Mouse (Mus musculus): Measurements from ENCODE around the gene Gps1.
"Not testable (repeated sequence)": the region's sequence is repeated elsewhere in the genome, so short reads cannot be mapped to it uniquely, and the experiment has no call there.

Gps1 gene

DNA sequence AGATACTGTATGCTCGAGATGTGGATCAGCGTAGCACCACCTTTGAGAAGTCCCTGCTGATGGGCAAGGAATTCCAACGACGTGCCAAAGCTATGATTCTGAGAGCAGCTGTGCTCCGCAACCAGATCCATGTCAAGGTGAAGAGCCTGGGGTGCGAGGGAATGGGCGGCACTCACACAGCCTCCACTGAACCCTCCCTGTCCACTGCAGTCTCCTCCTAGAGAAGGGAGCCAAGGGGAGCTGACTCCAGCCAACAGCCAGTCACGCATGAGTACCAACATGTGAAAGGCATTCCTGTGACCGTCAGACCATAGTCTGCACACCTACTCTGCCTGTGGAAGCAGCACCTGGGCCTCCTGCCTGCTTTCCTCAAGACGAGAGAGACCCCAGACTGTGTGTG is 4.4 kb downstream of the Gps1 start:
- not testable (repeated sequence) for DNase-seq

GRCm38 (mm10) chr11:120789355-120789754 is 5.3 kb downstream of the Gps1 start:
- no peak for DNase-seq

GRCm38 (mm10) chr11:120789810-120790209 is 5.7 kb downstream of the Gps1 start:
- DNase-seq: no peak

DNA sequence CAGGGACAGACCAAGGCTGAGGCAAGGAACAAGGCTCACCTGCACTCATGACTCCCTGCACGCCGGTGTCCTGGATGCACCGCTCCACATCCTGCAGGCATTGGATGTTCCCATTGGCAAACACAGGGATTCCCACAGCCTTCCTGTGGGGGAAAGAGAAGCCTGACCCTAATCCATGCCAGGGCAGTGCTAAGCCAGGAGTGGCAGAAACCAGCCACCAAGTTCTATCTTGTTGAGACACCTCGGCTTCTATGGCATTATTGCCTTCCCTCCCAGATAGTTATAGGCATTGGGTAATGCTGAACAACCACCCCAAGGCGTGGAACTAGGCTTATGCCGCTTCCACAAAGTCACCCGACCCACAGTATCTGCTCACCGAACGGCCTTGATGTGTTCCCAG is 8.6 kb downstream of the Gps1 start:
- DNase-seq: no peak

- DNase-seq: peak; percentile 96 to 99
These were observed 11.9 kb downstream of the Gps1 start, which contains the start of gene Dus1l for GRCm38 (mm10) chr11:120795756-120796613. TSS of gene Dus1l (minus strand) at chr11:120796403.

DNA sequence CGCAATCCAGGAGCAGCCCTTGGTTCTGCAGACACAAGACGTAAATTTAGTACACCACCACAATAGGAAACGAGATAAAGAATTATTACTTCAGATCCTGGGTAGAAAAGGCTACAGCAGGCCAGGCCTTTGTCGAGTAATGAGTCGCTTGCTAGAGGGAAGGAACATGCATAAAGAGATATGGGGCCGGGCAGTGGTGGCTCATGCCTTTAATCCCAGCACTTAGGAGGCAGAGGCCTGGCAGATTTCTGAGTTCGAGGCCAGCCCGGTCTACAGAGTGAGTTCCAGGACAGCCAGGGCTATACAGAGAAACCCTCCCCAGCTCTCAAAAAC is 12.5 kb downstream of the Gps1 start:
- DNase-seq: no peak

GRCm38 (mm10) chr11:120798244-120798643 is 14.2 kb downstream of the Gps1 start:
- DNase-seq: no peak

- no peak for DNase-seq
These were observed 15.3 kb downstream of the Gps1 start for GRCm38 (mm10) chr11:120799316-120799890.

DNA sequence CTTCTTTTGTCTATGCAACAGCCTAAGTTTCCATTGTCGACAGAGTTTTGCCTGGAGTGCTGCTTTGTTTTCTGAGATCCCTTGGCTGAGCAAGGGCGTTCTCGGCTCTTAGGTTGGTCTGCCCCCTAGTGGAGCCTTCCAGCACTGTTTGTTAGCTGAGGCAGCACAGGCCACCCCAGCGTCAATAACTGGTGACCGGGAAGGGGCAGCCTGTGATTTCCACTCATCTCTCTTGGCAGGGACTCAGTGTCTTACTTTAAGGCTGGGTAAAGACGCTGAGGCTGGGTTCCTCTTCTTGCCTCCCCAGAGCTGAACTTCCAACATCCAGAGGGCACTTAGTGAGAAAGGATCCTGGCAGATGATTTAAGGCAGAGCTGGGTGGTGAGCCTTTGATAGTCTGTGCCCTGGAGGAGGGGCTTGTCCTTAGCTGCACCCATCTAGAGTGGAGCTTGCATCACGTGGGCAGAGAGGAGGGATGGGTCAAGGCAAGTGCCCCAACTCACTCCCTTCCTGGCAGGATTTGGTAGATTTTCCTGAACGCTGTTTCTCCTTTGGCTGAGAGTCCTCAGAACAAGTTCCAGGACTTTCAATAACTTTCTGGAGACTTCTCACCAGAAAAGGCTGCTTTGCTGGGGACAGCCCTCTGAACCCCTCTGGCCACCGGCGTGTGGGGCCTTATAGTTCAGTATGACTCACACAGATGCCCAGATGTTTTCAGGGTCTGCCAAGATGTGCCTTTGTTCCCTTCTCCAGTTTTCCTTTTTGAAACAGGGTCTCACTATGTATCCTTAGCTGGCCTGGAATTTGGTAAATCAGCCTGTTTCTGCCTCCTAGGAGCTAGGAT is 16.2 kb downstream of the Gps1 start:
- peak; percentile 89 for DNase-seq

GRCm38 (mm10) chr11:120804274-120804673 is 20.2 kb downstream of the Gps1 start:
- no peak for DNase-seq

DNA sequence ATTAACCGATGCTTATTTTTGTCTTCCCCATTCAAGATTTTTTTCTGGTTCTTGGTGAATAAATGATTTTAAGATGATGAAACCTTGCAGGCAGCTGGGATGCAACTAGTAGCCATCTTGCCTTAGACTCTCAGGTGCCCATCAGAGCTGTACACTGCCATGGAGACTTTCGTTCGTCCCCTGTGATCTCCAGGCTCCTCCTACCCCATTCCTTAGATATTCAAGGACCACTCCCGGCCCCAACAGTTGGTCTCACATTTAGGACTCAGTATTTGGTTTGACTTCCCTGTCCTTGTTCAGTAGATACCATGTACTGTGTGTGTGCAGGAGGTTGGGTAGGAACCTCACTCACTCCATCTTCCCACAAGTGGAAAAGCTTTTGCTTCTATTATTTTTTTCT is 20.7 kb downstream of the Gps1 start:
- DNase-seq: no peak

DNA sequence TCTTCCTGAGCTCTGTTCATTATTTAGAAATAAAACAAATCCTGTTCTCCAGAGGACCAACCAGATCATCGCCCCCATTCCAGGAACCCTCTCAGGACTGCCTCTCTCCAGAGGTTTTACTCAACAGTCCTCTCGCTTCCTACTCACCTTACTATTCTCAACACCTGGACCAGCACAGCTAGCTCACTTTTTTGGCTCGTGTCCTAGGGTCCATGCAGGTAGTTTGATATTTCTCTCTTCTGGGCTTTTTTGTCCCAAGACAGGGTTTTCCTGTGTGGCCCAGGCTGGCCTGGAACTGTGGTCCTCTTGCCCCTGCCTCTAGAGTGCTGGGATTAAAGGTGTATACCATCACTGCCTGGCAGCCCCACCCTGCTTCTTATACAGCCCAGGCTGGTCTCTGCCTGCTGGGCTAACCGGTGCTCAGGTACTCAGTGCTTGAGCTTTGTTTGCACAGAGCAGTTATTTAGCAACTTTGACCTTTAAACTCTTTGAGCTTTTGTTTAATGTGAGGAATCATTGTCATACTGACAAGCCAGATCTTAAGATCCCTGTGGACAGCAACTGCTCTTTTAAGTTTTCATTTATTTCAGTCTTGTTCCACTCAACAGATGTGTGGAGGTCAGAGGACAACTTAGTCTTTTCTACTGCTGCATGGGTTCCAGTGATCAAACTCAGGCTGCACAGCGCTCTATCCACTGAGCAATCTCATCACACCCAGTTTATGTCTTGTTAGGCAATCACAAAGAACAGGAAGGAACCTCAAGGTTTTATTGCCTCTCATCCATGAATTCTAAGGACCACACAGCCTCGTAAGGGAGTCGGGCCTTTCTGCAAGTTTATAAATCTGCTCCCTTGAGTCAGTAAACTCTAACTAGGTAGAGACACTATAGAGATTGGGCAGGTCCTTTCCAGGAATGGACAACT is 21.6 kb downstream of the Gps1 start:
- DNase-seq: no peak

- no peak for DNase-seq
These were observed 23.9 kb downstream of the Gps1 start for GRCm38 (mm10) chr11:120808010-120808409.

GRCm38 (mm10) chr11:120812068-120812467 is 28.0 kb downstream of the Gps1 start:
- DNase-seq: no peak

- peak in 1 of 2 experiments; percentile 6 for DNase-seq
These were observed 33.3 kb downstream of the Gps1 start for GRCm38 (mm10) chr11:120817358-120817757.

GRCm38 (mm10) chr11:120818251-120818650 is 34.2 kb downstream of the Gps1 start:
- DNase-seq: peak in 1 of 2 experiments; percentile 7

GRCm38 (mm10) chr11:120819556-120819955 is 35.5 kb downstream of the Gps1 start:
- DNase-seq: peak; percentile 55 to 65

- peak in 1 of 2 experiments; percentile 17 for DNase-seq
These were observed 36.5 kb downstream of the Gps1 start for GRCm38 (mm10) chr11:120820546-120820945.

GRCm38 (mm10) chr11:120821076-120821922 is 37.2 kb downstream of the Gps1 start:
- DNase-seq: peak in 1 of 2 experiments; percentile 21

DNA sequence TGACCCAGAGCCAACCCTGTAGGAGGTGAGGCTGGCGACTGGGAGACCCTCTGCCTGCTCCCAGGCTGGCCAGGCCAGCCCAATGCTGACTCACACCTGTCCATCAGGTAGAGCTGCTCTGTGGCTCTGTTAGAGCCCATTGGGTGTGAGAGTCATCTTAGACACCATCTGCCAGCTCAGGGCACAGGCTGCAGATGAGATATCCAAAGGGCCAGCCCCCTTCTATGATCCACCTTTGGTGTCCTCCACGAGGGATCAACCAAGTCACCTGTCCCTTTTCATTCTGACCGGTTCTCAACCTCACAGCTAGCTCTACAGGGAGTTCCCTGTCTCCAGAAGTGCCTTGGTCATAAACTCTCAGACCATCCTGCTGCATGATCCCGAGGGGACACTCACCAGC is 38.2 kb downstream of the Gps1 start:
- peak in 1 of 2 experiments; percentile 15 for DNase-seq

DNA sequence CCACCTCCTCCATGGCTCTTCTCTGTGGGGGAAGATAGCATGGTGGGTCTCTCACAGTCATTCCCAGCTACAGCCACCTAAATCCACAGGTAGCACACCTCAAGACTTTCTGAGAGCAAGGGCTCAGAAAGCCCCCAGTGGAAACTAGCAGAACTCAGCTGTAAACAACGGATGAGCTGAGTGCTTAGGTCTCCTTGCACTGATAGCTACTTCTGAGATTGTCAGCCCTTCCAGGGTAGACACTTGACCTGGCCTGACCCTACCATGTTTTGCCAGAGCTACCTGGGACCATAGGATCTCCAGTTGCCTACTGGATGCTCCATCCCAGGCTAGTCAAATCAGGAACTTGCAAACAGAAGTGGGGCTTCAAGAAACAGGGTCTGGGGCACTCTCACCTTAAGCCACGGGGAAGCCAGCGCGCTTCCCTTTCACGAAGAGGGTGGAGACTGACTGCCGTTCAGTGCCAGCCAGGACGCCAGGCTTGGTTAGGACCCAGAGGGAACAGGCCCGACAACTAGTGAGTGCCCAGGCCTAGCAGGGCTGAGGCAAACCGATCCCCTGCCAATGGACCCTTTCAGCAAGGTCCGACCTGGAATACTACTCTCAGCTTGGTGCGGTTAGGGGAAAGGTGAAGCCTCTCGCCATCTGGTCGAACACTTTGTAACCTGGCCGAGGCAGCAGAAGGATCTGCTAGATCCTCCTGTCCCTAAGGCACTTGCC is 38.9 kb downstream of the Gps1 start:
- peak in 1 of 2 experiments; percentile 50 for DNase-seq

All from cerebellum, adult 18-20 months (tissue).